Mouse (Mus musculus): Measurements from ENCODE around the gene Gm14399. TPM values are rescaled to one million over a fixed set of nuclear protein-coding genes. Genes with fewer than 3 reads are reported as not detected.

Gene Gm14399
- 14.3 TPM for polyA plus RNA-seq (2017; shearing (Covaris generic))

DNA sequence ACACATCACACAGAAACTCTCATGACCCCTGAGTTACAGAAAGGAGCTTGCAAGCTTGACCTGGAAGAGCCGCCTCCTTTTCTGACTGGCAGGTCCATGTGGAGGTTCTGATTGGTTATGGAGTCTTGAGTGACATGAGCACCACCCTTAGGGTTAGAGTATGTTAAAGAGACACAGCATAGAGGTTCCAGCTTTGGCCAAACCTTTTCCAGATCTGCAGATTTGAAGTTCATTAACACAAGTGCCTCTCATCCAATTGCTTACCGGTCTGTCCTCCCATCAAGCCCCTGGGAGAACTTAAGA is at the start of gene Gm14399:
Gene Gm14399, minus strand, starts transcription at position 20 of the 303 bp plus-strand sequence.

DNA sequence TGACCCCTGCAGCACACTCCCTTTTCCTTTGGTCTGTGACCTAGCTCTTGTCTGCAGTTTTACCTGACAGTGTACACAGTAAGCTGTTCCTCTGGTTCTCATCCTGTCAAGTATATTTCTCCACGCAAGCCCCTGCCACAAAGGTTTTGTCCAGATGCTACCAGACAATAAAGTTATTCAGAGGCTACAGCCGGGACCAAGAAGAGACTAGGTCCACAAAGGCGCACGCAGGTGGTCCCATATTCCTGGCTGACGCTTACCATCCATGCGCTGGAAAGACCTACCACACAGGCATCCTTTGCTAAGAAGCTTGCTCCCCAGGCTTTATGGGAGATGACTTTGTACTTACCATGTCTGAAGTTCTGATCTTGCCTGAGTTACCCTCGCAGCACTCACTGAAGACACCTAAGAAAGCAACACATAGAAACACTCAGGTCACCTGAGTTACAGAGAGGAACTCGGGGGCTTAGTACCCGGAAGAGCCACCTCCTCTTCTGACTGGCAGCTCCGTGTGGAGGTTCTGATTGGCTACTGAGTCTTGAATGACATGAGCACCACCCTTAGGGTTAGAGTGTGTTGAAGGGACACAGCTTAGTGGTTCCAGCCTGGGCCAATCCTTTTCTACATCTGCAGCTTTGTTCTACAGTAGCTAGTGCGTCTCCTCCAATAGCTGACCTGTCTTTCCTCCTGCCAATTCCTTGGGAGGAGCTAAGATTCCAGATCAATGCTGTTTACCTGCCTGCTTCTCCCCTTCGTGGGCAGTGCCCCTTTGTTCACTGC is 33.8 kb upstream of the Gm14399 start, which contains the start of gene Gm14443:
Gene Gm14443, minus strand, starts transcription at position 471 of the 780 bp plus-strand sequence.

Other genes with a start within 250 kb of the Gm14399 start
- not detected for gene Gm14444, start 131.8 kb downstream of the Gm14399 start, polyA plus RNA-seq (2017; shearing (Covaris generic))
- not detected for gene Gm14393, start 74.2 kb downstream of the Gm14399 start, polyA plus RNA-seq (2017; shearing (Covaris generic))
- not detected for gene Gm14443, start 33.9 kb upstream of the Gm14399 start, polyA plus RNA-seq (2017; shearing (Covaris generic))
- 10.4 TPM for gene Gm14391, start 64.9 kb upstream of the Gm14399 start, polyA plus RNA-seq (2017; shearing (Covaris generic))
- gene Gm14440, start 133.1 kb upstream of the Gm14399 start, polyA plus RNA-seq (2017; shearing (Covaris generic)): 4.6 TPM
- 18.1 TPM for gene Gm4631, start 196.2 kb upstream of the Gm14399 start, polyA plus RNA-seq (2017; shearing (Covaris generic))
- 2.8 TPM for gene Zfp968, start 230.4 kb upstream of the Gm14399 start, polyA plus RNA-seq (2017; shearing (Covaris generic))